Mouse (Mus musculus): Measurements from ENCODE around the gene Csmd2. TPM values are rescaled to one million over a fixed set of nuclear protein-coding genes. Genes with fewer than 3 reads are reported as not detected.

The Csmd2 gene
- polyA plus RNA-seq, 1 experiment from 2014 or later = 0.19 TPM

- no peak overlapping the region for H3K9ac ChIP-seq
- H3K27ac ChIP-seq (replicated peaks) = no peak overlapping the region
- H3K9me3 ChIP-seq (replicated peaks) = no peaks in the 10 kb centered on the region
- no peak overlapping the region for H3K4me2 ChIP-seq (replicated peaks)
- WGBS = 81% methylated on average over 4 of the region's 4 CpGs
- no peak overlapping the region for H3K4me3 ChIP-seq (replicated peaks)
- peaks cover 8% of the 10 kb centered on the region; the same call in 1 of the 2 replicates for H3K27me3 ChIP-seq
- H3K4me1 ChIP-seq = peaks cover 14% of the 10 kb centered on the region; the same call in 1 of the 2 replicates
- H3K36me3 ChIP-seq = no peaks in the 10 kb centered on the region
- no peak for ATAC-seq (ENCODE audit: insufficient number of reproducible peaks, low FRiP score, low TSS enrichment, low read depth)
Measured at GRCm38 (mm10) chr4:128393864-128394263, 406.2 kb downstream of the Csmd2 start.

GRCm38 (mm10) chr4:128396616-128397015 lies 409.0 kb downstream of the Csmd2 start:
- no peak overlapping the region for H3K9ac ChIP-seq
- 0 out of 2 replicates have a peak, but pooled peaks cover 3% of the 10 kb centered on the region for H3K27me3 ChIP-seq
- no peaks in the 10 kb centered on the region for H3K36me3 ChIP-seq
- 74% methylated on average over 5 of the region's 5 CpGs for WGBS
- H3K4me3 ChIP-seq (replicated peaks) = no peak overlapping the region
- ATAC-seq (ENCODE audit: insufficient number of reproducible peaks, low FRiP score, low TSS enrichment, low read depth) = no peak
- H3K4me2 ChIP-seq (replicated peaks) = no peak overlapping the region
- H3K4me1 ChIP-seq = peaks cover 15% of the 10 kb centered on the region; the same call in 1 of the 2 replicates
- H3K9me3 ChIP-seq (replicated peaks) = no peaks in the 10 kb centered on the region
- no peak overlapping the region for H3K27ac ChIP-seq (replicated peaks)

GRCm38 (mm10) chr4:128397804-128398203 lies 410.1 kb downstream of the Csmd2 start:
- no peak overlapping the region for H3K9ac ChIP-seq
- ATAC-seq (ENCODE audit: insufficient number of reproducible peaks, low FRiP score, low TSS enrichment, low read depth) = no peak
- H3K4me3 ChIP-seq (replicated peaks) = no peak overlapping the region
- H3K36me3 ChIP-seq = no peaks in the 10 kb centered on the region
- H3K4me1 ChIP-seq = peaks cover 15% of the 10 kb centered on the region; the same call in 1 of the 2 replicates
- WGBS = 53% methylated on average over 7 of the region's 7 CpGs
- H3K4me2 ChIP-seq (replicated peaks) = no peak overlapping the region
- H3K27me3 ChIP-seq = 0 out of 2 replicates have a peak, but pooled peaks cover 3% of the 10 kb centered on the region
- no peaks in the 10 kb centered on the region for H3K9me3 ChIP-seq (replicated peaks)
- no peak overlapping the region for H3K27ac ChIP-seq (replicated peaks)

GRCm38 (mm10) chr4:128398948-128399347 lies 411.3 kb downstream of the Csmd2 start:
- Histone ChIP-seq H3K4me1 (peaks cover 15% of the 10 kb centered on the region; the same call in 1 of the 2 replicates), H3K27me3 (0 out of 2 replicates have a peak, but pooled peaks cover 3% of the 10 kb centered on the region), H3K36me3 (no peaks in the 10 kb centered on the region), H3K9ac (no peak overlapping the region), H3K4me3 (replicated peaks) (no peak overlapping the region), H3K27ac (replicated peaks) (no peak overlapping the region), H3K9me3 (replicated peaks) (no peaks in the 10 kb centered on the region), H3K4me2 (replicated peaks) (no peak overlapping the region)
- WGBS = 56% methylated on average over 7 of the region's 7 CpGs
- ATAC-seq (ENCODE audit: insufficient number of reproducible peaks, low FRiP score, low TSS enrichment, low read depth) = no peak

GRCm38 (mm10) chr4:128400016-128400415 lies 412.4 kb downstream of the Csmd2 start:
- Histone ChIP-seq H3K36me3 (no peaks in the 10 kb centered on the region), H3K9ac (no peak overlapping the region), H3K27me3 (0 out of 2 replicates have a peak, but pooled peaks cover 3% of the 10 kb centered on the region), H3K4me2 (replicated peaks) (no peak overlapping the region), H3K9me3 (replicated peaks) (no peaks in the 10 kb centered on the region), H3K4me3 (replicated peaks) (no peak overlapping the region), H3K27ac (replicated peaks) (no peak overlapping the region), H3K4me1 (peaks cover 15% of the 10 kb centered on the region; the same call in 1 of the 2 replicates)
- 74% methylated on average over 6 of the region's 6 CpGs for WGBS
- ATAC-seq (ENCODE audit: insufficient number of reproducible peaks, low FRiP score, low TSS enrichment, low read depth) = no peak

GRCm38 (mm10) chr4:128401591-128401990 lies 413.9 kb downstream of the Csmd2 start:
- no peak overlapping the region for H3K9ac ChIP-seq
- no peak overlapping the region for H3K27ac ChIP-seq (replicated peaks)
- 50% methylated on average over 3 of the region's 3 CpGs for WGBS
- peaks cover 15% of the 10 kb centered on the region; the same call in 1 of the 2 replicates for H3K4me1 ChIP-seq
- H3K4me2 ChIP-seq (replicated peaks) = no peak overlapping the region
- no peak for ATAC-seq (ENCODE audit: insufficient number of reproducible peaks, low FRiP score, low TSS enrichment, low read depth)
- H3K36me3 ChIP-seq = no peaks in the 10 kb centered on the region
- no peaks in the 10 kb centered on the region for H3K9me3 ChIP-seq (replicated peaks)
- H3K27me3 ChIP-seq = no peaks in the 10 kb centered on the region
- no peak overlapping the region for H3K4me3 ChIP-seq (replicated peaks)

- Histone ChIP-seq H3K27ac (replicated peaks) (no peak overlapping the region), H3K36me3 (no peaks in the 10 kb centered on the region), H3K4me2 (replicated peaks) (no peak overlapping the region), H3K27me3 (no peaks in the 10 kb centered on the region), H3K4me3 (replicated peaks) (no peak overlapping the region), H3K4me1 (peaks cover 8% of the 10 kb centered on the region; the same call in 1 of the 2 replicates), H3K9me3 (replicated peaks) (no peaks in the 10 kb centered on the region), H3K9ac (no peak overlapping the region)
- no peak for ATAC-seq (ENCODE audit: insufficient number of reproducible peaks, low FRiP score, low TSS enrichment, low read depth)
- WGBS = 72% methylated on average over 1 of the region's 1 CpGs
Measured at GRCm38 (mm10) chr4:128402706-128403105, 415.0 kb downstream of the Csmd2 start.

GRCm38 (mm10) chr4:128405576-128405975 lies 417.9 kb downstream of the Csmd2 start:
- H3K4me1 ChIP-seq = no peaks in the 10 kb centered on the region
- no peaks in the 10 kb centered on the region for H3K9me3 ChIP-seq (replicated peaks)
- 91% methylated on average over 3 of the region's 3 CpGs for WGBS
- H3K4me3 ChIP-seq (replicated peaks) = no peak overlapping the region
- H3K4me2 ChIP-seq (replicated peaks) = no peak overlapping the region
- H3K27me3 ChIP-seq = no peaks in the 10 kb centered on the region
- H3K36me3 ChIP-seq = no peaks in the 10 kb centered on the region
- H3K27ac ChIP-seq (replicated peaks) = no peak overlapping the region
- no peak for ATAC-seq (ENCODE audit: insufficient number of reproducible peaks, low FRiP score, low TSS enrichment, low read depth)
- no peak overlapping the region for H3K9ac ChIP-seq

- no peak for ATAC-seq (ENCODE audit: insufficient number of reproducible peaks, low FRiP score, low TSS enrichment, low read depth)
- no peak overlapping the region for H3K4me3 ChIP-seq (replicated peaks)
- no peaks in the 10 kb centered on the region for H3K4me1 ChIP-seq
- no peak overlapping the region for H3K9ac ChIP-seq
- H3K36me3 ChIP-seq = no peaks in the 10 kb centered on the region
- no peaks in the 10 kb centered on the region for H3K27me3 ChIP-seq
- WGBS = 71% methylated on average over 9 of the region's 9 CpGs
- H3K9me3 ChIP-seq (replicated peaks) = no peaks in the 10 kb centered on the region
- H3K27ac ChIP-seq (replicated peaks) = no peak overlapping the region
- no peak overlapping the region for H3K4me2 ChIP-seq (replicated peaks)
Measured at GRCm38 (mm10) chr4:128407084-128407845, 419.6 kb downstream of the Csmd2 start.

GRCm38 (mm10) chr4:128411941-128412630 lies 424.4 kb downstream of the Csmd2 start:
- Histone ChIP-seq H3K4me3 (replicated peaks) (no peak overlapping the region), H3K4me2 (replicated peaks) (no peak overlapping the region), H3K27ac (replicated peaks) (no peak overlapping the region), H3K4me1 (no peaks in the 10 kb centered on the region), H3K27me3 (no peaks in the 10 kb centered on the region), H3K36me3 (no peaks in the 10 kb centered on the region), H3K9me3 (replicated peaks) (no peaks in the 10 kb centered on the region), H3K9ac (no peak overlapping the region)
- 76% methylated on average over 7 of the region's 7 CpGs for WGBS
- no peak for ATAC-seq (ENCODE audit: insufficient number of reproducible peaks, low FRiP score, low TSS enrichment, low read depth)

- Histone ChIP-seq H3K9ac (no peak overlapping the region), H3K27ac (replicated peaks) (no peak overlapping the region), H3K9me3 (replicated peaks) (no peaks in the 10 kb centered on the region), H3K4me2 (replicated peaks) (no peak overlapping the region), H3K27me3 (no peaks in the 10 kb centered on the region; the same call in 1 of the 2 replicates), H3K4me1 (no peaks in the 10 kb centered on the region), H3K36me3 (no peaks in the 10 kb centered on the region), H3K4me3 (replicated peaks) (no peak overlapping the region)
- WGBS = 84% methylated on average over 2 of the region's 2 CpGs
- ATAC-seq (ENCODE audit: insufficient number of reproducible peaks, low FRiP score, low TSS enrichment, low read depth) = no peak
Measured at GRCm38 (mm10) chr4:128414741-128415140, 427.1 kb downstream of the Csmd2 start.
